Mouse (Mus musculus) hindbrain, postnatal 0 days (tissue): ENCODE results near the gene Vps53. TPM values are rescaled to one million over a fixed set of nuclear protein-coding genes. Genes with fewer than 3 reads are reported as not detected.
A peak's percentile ranks its signal among the peaks of the same experiment; 100 is the strongest.

ENCODE experiments used
- ATAC-seq: fragments of 200-750 bp; cut with Nextera tagmentation; 2 replicates; pipeline ENCODE4 v1.8.0; 2017; ENCODE audit warnings: mild to moderate bottlenecking, moderate TSS enrichment, moderate library complexity
- DNase-seq: peaks from one replicate; pipeline ENCODE4 v3.0.0-alpha.2; 2015; ENCODE audit warnings: low spot score
- H3K27ac ChIP-seq: fragments of 300-500 bp; sonication (generic); 2 replicates; pipeline ENCODE4 v1.5.1; 2014; ENCODE audit warnings: mild to moderate bottlenecking
- H3K27me3 ChIP-seq: fragments of 300-500 bp; sonication (generic); 2 replicates; pipeline ENCODE4 v1.6.1; 2014; ENCODE audit warnings: low read length, mixed read lengths; ENCODE audit not compliant: insufficient read depth
- H3K36me3 ChIP-seq: fragments of 300-500 bp; sonication (generic); 2 replicates; pipeline ENCODE4 v1.6.1; 2014; ENCODE audit warnings: low read length, mixed read lengths; ENCODE audit not compliant: insufficient read depth
- H3K4me1 ChIP-seq: fragments of 300-500 bp; sonication (generic); 2 replicates; pipeline ENCODE4 v1.6.1; 2014; ENCODE audit warnings: antibody characterized with exemption, low read length, mixed read lengths; ENCODE audit not compliant: insufficient read depth
- H3K4me2 ChIP-seq: fragments of 300-500 bp; sonication (generic); 2 replicates; pipeline ENCODE4 v1.6.1; 2014; ENCODE audit warnings: low read depth, mild to moderate bottlenecking, low read length, moderate library complexity, mixed read lengths
- H3K4me3 ChIP-seq: fragments of 300-500 bp; sonication (generic); 2 replicates; pipeline ENCODE4 v1.5.1; 2014; ENCODE audit warnings: low read length
- H3K9ac ChIP-seq: fragments of 300-500 bp; sonication (generic); replicated peaks from 2 replicates; pipeline ENCODE4 v1.6.1; 2014; ENCODE audit warnings: mild to moderate bottlenecking, low read length, moderate library complexity, mixed read lengths
- H3K9me3 ChIP-seq: fragments of 300-500 bp; sonication (generic); 2 replicates; pipeline ENCODE4 v1.6.1; 2016; ENCODE audit warnings: low read length, mixed read lengths
- CTCF ChIP-seq: IDR thresholded peaks from 2 replicates; pipeline ENCODE4 v1.5.1; 2016; ENCODE audit warnings: antibody characterized with exemption, control low read depth, low read depth
- WGBS: fragments of 180-500 bp; shearing (Covaris S2); extraction: QIAGEN DNeasy Blood & Tissue Kit; methylation state at CpG from one replicate; pipeline ENCODE4 v1.1.7; 2014; 5-methylcytosine and 5-hydroxymethylcytosine counted together
- polyA plus RNA-seq: library from polyadenylated mRNA; unstranded; fragments of >200 nt; fragmentation: Nextera tagmentation; extraction: Ambion mirVana; gene quantifications from 2 replicates; pipeline ENCODE4 v1.2.1, GENCODE M21; 2015
- total RNA-seq: library from RNA; depleted of rRNA; stranded (reverse); fragments of >200 nt; gene quantifications from 2 replicates; pipeline ENCODE4 v1.2.3, GENCODE M21; 2014; rRNA removed

Vps53 gene
- total and polyA plus RNA-seq, 2 experiments from 2014 or later, result 42.8 to 59.0 TPM

DNA sequence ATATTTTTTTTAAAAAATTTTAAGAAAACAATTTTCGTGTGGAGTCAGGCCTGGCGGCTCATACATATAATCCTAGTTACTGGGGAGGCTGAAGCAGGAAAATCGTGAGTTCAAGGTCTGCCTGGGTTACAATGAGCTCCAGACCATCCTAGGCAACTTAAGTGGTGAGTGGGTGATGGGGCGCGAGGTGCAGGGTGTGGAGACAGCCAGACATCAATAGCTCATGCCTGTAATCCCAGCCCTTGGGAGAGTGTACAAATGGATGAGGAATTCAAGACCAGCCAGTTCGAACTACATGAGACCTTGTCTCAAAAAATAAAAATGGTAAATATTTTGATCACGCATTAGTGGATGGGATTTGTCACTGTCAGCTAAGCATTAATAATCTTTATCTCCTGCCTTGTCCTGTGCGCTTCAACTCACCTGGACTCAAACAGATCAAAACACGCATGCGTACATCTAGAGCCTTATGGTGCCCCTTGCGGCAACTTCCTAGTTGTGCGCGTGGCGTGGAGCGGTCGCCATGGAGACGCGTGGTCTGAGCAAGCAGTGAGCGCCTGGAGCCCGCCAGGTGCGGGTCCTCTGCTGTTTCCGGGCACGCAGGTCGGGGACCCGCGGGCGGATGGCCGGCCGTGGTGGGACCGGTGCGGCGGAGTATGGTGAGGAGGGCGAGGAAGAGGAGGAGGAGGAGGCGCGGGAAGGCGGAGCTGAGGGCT lies 179.8 kb downstream of the Vps53 start, which contains the start of gene 1700016K19Rik:
TSS of gene 1700016K19Rik (plus strand) at position 473 of the 716 bp plus-strand sequence.
- Histone ChIP-seq H3K27me3 (no peaks in the 10 kb centered on the region), H3K4me3 (peak within 1 kb of the TSS; percentile 58), H3K27ac (no peak within 1 kb of the TSS), H3K9ac (peak within 1 kb of the TSS; percentile 38), H3K36me3 (no peaks in the 10 kb centered on the region), H3K4me2 (peak within 1 kb of the TSS; percentile 80), H3K4me1 (peaks cover 10% of the 10 kb centered on the region), H3K9me3 (no peaks in the 10 kb centered on the region)
- WGBS, result 14% methylated on average over 35 of the region's 36 CpGs
- TF ChIP-seq CTCF, result peak; percentile 82
- ATAC-seq, result peak; percentile 88
- peak; percentile 92 for DNase-seq

Other genes with a start within 250 kb of the Vps53 start
- 2.0 and 3.1 TPM in 2 replicates for gene Rph3al, start 241.2 kb downstream of the Vps53 start, total RNA-seq
- 2.5 and 3.3 TPM in 2 replicates for gene Rph3al, start 241.2 kb downstream of the Vps53 start, polyA plus RNA-seq
- gene 1700016K19Rik, start 179.7 kb downstream of the Vps53 start, total RNA-seq, result 2.5 and 4.8 TPM in 2 replicates
- 6.2 and 6.3 TPM in 2 replicates for gene 1700016K19Rik, start 179.7 kb downstream of the Vps53 start, polyA plus RNA-seq
- gene Rflnb, start 151.9 kb downstream of the Vps53 start, total RNA-seq, result 13.6 and 17.4 TPM in 2 replicates
- gene Rflnb, start 151.9 kb downstream of the Vps53 start, polyA plus RNA-seq, result 14.9 and 15.3 TPM in 2 replicates
- 20.1 and 30.4 TPM in 2 replicates for gene Fam57a, start within 50 bp of the Vps53 start, total RNA-seq
- gene Fam57a, start within 50 bp of the Vps53 start, polyA plus RNA-seq, result 16.6 and 20.0 TPM in 2 replicates
- not detected in 2 replicates for gene Dbil5, start 38.0 kb upstream of the Vps53 start, total RNA-seq
- 0.34 and 0.54 TPM in 2 replicates for gene Dbil5, start 38.0 kb upstream of the Vps53 start, polyA plus RNA-seq
- gene Gemin4, start 38.0 kb upstream of the Vps53 start, total RNA-seq, result 14.8 and 17.4 TPM in 2 replicates
- gene Gemin4, start 38.0 kb upstream of the Vps53 start, polyA plus RNA-seq, result 7.0 and 9.3 TPM in 2 replicates
- 11.9 and 19.2 TPM in 2 replicates for gene Mrm3, start 64.1 kb upstream of the Vps53 start, total RNA-seq
- 22.5 and 22.8 TPM in 2 replicates for gene Mrm3, start 64.1 kb upstream of the Vps53 start, polyA plus RNA-seq
- 34.2 and 39.8 TPM in 2 replicates for gene Glod4, start 64.1 kb upstream of the Vps53 start, total RNA-seq
- 116 and 118 TPM in 2 replicates for gene Glod4, start 64.1 kb upstream of the Vps53 start, polyA plus RNA-seq
- 36.6 and 41.3 TPM in 2 replicates for gene Nxn, start 219.5 kb upstream of the Vps53 start, total RNA-seq
- gene Nxn, start 219.5 kb upstream of the Vps53 start, polyA plus RNA-seq, result 21.2 and 22.3 TPM in 2 replicates
- 49.8 and 112 TPM in 2 replicates for gene Timm22, start 227.3 kb upstream of the Vps53 start, total RNA-seq
- gene Timm22, start 227.3 kb upstream of the Vps53 start, polyA plus RNA-seq, result 104 and 106 TPM in 2 replicates